Mouse (Mus musculus) layer of hippocampus, adult 9-10 months (tissue): Measurements from ENCODE around the gene 2310022B05Rik.

Experiments
- DNase-seq: peaks from one replicate; pipeline ENCODE4 v3.0.0; 2022; ENCODE audit warnings: low spot score

Gene 2310022B05Rik

DNA sequence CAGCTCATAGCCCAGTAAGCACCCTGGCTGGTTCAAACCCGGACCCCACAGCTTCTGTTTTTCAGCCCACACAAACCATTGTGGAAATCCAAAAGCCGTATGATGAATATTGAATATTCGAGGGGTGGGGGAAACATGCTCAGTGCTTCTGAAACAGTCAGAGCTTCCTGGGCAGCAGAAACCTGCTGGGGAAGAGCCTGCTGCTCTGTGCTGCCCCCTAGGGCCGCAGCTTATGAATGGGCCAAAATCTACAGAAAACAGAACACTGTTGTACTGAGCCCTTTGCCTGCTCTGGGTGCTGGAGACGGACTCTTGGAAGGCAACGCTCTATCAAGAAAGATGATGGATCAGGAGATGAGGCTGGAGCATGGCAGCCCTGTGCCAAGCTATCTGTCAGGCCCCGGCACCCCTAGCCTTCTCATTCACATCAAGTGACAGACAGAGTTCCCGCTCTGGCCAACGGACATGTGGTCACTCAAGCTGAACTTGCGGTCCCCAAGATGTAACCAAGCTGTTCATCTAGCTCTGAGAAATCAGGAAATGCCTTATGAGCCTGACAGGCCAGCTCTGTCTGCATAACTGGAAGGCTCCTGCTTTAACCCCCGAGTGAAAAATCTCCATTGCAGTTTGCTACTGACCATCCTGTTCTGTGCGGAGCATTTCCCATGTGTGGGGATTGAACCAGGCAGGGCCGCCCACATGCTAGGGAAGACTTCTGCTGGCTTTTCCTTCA lies 54.8 kb downstream of the 2310022B05Rik start:
- no peak for DNase-seq

- DNase-seq, result no peak
Measured at GRCm38 (mm10) chr8:124604066-124604465, 59.1 kb downstream of the 2310022B05Rik start.

DNA sequence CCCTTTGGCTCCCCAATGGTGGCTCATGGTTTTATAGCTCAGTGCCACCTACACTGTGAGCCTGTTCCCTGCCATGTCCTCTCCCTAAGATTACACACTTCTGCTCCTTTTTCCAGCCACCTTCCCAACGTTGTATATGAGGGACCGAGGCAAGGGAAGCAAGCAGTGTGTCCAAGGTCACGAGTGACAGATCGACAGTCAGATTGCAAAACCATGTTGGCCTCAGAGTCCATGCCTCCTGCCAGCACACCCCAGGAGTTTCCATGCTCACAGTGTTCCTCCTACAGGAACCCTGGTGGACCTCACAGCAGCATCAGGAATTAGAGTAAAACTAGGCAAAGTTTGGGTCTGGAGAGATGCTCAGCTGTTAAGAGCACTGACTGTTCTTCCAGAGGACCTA lies 73.8 kb downstream of the 2310022B05Rik start:
- DNase-seq, result no peak

- no peak for DNase-seq
Measured at GRCm38 (mm10) chr8:124586556-124586955, 76.6 kb downstream of the 2310022B05Rik start.
